Mouse (Mus musculus) MEL (cell line): ENCODE data around the gene Osbpl10.

Experiments
- CHD2 ChIP-seq: IDR thresholded peaks from 2 replicates; pipeline ENCODE4 v1.6.1; 2011; ENCODE audit warnings: low read length, improper control_type of control experiment
- CTCF ChIP-seq, 3 experiments: IDR thresholded peaks in 2 of 3; conservative IDR thresholded peaks in 1 of 3; 2 replicates each; pipeline ENCODE4 v1.5.1; 2011 to 2012; ENCODE audit warnings: low read length in 3 of 3, low read depth in 2 of 3, mild to moderate bottlenecking in 2 of 3, improper control_type of control experiment in 1 of 3, inconsistent platforms in 1 of 3, mixed read lengths in 1 of 3, moderate library complexity in 1 of 3; ENCODE audit not compliant: control insufficient read depth in 1 of 3, insufficient read depth in 1 of 3, poor library complexity in 1 of 3, severe bottlenecking in 1 of 3
- EP300 ChIP-seq, 2 experiments: IDR thresholded peaks; 2 replicates each; pipeline ENCODE4 v1.6.1; 2011; ENCODE audit warnings: improper control_type of control experiment in 2 of 2, low read length in 2 of 2, low read depth in 1 of 2, mild to moderate bottlenecking in 1 of 2
- MEF2A ChIP-seq: IDR thresholded peaks from 2 replicates; pipeline ENCODE4 v1.6.1; 2014; ENCODE audit warnings: low read depth, mild to moderate bottlenecking, inconsistent platforms, low read length, improper control_type of control experiment; ENCODE audit not compliant: poor library complexity, insufficient replicate concordance, severe bottlenecking; ENCODE audit errors: extremely low read depth
- POLR2A ChIP-seq, 2 experiments: IDR thresholded peaks; 2 replicates each; pipeline ENCODE4 v1.6.1; 2011 to 2012; ENCODE audit warnings: low read length in 2 of 2, mild to moderate bottlenecking in 2 of 2, control low read depth in 1 of 2, improper control_type of control experiment in 1 of 2, low read depth in 1 of 2, moderate library complexity in 1 of 2; ENCODE audit not compliant: control insufficient read depth in 1 of 2, insufficient read depth in 1 of 2, poor library complexity in 1 of 2
- TCF12 ChIP-seq: IDR thresholded peaks from 2 replicates; pipeline ENCODE4 v1.6.1; 2014; ENCODE audit warnings: low read depth, mild to moderate bottlenecking, inconsistent platforms, low read length, improper control_type of control experiment, moderate library complexity

DNA sequence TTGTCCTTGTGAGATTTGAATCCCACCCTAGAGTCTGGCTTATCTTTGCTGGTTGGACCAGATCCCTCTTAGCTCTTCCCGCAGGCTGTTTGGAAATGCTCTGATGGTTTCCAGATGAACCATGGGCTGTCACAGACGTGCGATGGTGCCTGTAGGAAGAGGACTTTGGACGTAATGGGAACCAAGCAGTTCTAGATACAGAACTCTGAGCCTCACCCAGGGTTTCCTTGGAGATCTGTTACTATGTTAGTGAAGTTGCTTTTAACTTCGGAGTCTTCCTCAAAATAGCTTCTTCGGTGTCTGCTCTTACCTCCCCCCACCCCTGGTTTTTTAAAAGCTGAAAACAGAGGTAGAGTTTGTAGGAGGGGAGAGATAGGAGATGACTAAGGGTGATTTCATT is 1.6 kb downstream of the Osbpl10 start:
- TF ChIP-seq CTCF (IDR thresholded peaks at IDR 0.05 in 2 of 3, conservative IDR thresholded peaks at IDR 0.05 in 1 of 3; ENCODE audit: control insufficient read depth in 1 of 3, insufficient read depth in 1 of 3, low read depth in 2 of 3, low read length in 3 of 3, poor library complexity in 1 of 3, severe bottlenecking in 1 of 3) (no peak), EP300 (IDR thresholded peaks at IDR 0.05; ENCODE audit: low read depth in 1 of 2, low read length in 2 of 2) (no peak), TCF12 (no peak), CHD2 (no peak), POLR2A (IDR thresholded peaks at IDR 0.05; ENCODE audit: control insufficient read depth in 1 of 2, insufficient read depth in 1 of 2, low read depth in 1 of 2, low read length in 2 of 2, poor library complexity in 1 of 2) (no peak), MEF2A (no peak)
